Mouse (Mus musculus) myocyte (in vitro differentiated cells): Measurements from ENCODE around the gene Gstm2.

Source experiments
- MAX ChIP-seq: IDR thresholded peaks from one replicate; pipeline ENCODE4 v1.6.1; 2011; ENCODE audit warnings: low read depth, mild to moderate bottlenecking, control low read depth
- MYOG ChIP-seq, 3 experiments: IDR thresholded peaks; one replicate each; pipeline ENCODE4 v1.6.1; 2011; ENCODE audit warnings: control low read depth in 2 of 3, low read depth in 2 of 3, mild to moderate bottlenecking in 2 of 3; ENCODE audit not compliant: insufficient read length in 2 of 3, control insufficient read depth in 1 of 3, insufficient read depth in 1 of 3
- POLR2A ChIP-seq: IDR thresholded peaks from one replicate; pipeline ENCODE4 v1.6.1; 2011; ENCODE audit warnings: low read depth, mild to moderate bottlenecking, control low read depth, moderate library complexity; ENCODE audit not compliant: insufficient read length
- POLR2AphosphoS2 ChIP-seq: IDR thresholded peaks from one replicate; pipeline ENCODE4 v1.6.1; 2011; ENCODE audit warnings: low read depth, control low read depth; ENCODE audit not compliant: insufficient read length
- TCF12 ChIP-seq: IDR thresholded peaks from one replicate; pipeline ENCODE4 v1.6.1; 2011; ENCODE audit warnings: mild to moderate bottlenecking, control low read depth; ENCODE audit not compliant: poor library complexity, insufficient read depth, severe bottlenecking
- TCF3 ChIP-seq: IDR thresholded peaks from one replicate; pipeline ENCODE4 v1.6.1; 2011; ENCODE audit warnings: low read depth, control low read depth; ENCODE audit not compliant: insufficient read length

DNA sequence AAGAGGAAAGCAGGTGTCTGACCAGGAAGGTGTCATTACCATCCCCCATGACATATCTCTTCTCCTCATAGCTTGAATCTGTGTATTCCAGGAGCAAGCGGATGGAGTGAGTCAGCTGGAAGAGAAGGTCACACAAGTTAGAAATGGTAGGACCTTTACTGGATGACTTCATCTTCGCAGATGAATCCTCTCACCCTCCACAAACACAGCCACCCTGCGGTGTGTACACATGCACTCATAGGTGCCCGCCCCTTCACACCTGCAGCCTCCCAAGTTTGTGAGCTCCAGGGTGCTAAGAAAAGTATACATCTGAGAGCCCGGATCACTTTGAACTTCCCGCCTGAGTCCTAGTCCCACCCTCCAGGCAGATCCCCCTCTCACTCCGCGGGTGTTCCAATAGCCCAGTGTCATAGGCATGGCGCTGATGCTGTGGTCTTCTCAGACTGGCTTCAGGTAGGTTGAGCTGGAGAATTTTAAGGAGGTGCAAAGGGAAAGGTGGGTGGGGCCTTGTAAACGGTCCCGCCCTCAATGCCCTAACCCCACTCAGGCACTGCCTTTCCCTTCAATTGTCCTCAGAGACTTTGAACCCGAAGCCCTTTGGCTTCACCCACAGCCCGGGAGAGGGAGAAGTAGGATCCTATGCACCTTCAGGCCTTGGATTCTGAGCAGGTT lies 17.4 kb downstream of the Gstm2 start, which contains the start of gene Gstm3:
- TF ChIP-seq MYOG (IDR thresholded peaks at IDR 0.05; ENCODE audit: control insufficient read depth in 1 of 3, insufficient read depth in 1 of 3, insufficient read length in 2 of 3, low read depth in 2 of 3) (no peak), MAX (no peak), POLR2A (no peak), TCF12 (no peak), TCF3 (no peak), POLR2AphosphoS2 (no peak)
